Mouse (Mus musculus): Measurements from ENCODE around the gene Srcin1. TPM values are rescaled to one million over a fixed set of nuclear protein-coding genes. Genes with fewer than 3 reads are reported as not detected.

Gene Srcin1
- 5.7 and 7.0 TPM in 2 replicates for polyA plus RNA-seq (2015; fragmentation: Nextera tagmentation; extraction: Ambion mirVana)

DNA sequence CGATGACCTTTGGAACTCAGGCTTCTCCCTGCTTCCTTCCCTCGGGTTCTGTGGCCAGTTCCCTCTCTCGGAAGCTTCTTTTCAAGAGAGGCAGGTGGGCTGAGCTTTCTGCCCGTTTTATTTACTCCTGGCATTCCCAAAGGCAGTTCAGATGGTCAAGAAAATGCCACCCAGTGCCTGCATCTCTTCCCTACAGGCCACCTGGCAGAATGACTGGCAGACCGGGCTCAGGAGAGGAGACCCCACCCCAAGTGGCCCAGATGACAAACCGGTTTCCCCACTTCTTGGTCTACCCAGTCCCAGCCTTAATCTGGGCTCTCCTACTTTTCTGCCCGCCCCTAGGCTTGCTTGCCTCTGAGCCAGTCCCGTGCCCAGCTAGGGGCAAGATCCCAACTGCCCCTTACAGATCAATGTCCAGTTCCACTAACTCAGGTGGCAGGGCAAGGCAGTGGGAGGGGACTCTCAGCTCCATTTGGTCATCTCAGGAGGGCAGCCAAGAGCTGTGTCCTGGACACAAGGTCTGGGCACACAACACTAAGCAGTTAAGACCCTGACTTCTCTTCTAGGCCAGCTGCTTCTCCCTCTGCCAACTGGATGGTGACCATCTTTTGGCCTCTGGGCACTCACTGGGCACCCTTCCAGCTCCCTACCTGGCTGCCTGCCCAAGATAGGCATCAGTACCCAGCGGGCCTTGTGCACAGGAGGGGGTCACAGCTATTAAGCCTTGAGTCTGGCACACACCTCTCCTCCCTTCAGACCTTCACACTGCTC lies at the start of gene Srcin1:
TSS of gene Srcin1 (minus strand) at position 51 of the 771 bp plus-strand sequence.
- Histone ChIP-seq H3K27ac (replicated peaks) (peak within 1 kb of the TSS; percentile 97), H3K9ac (peak within 1 kb of the TSS; percentile 97), H3K27me3 (peaks cover 11% of the 10 kb centered on the region; the same call in 1 of the 2 replicates), H3K4me3 (peak within 1 kb of the TSS; percentile 76), H3K9me3 (no peaks in the 10 kb centered on the region), H3K36me3 (no peaks in the 10 kb centered on the region), H3K4me2 (peak within 1 kb of the TSS; percentile 86), H3K4me1 (replicated peaks) (peaks cover 68% of the 10 kb centered on the region)
- WGBS, result 31% methylated on average over 9 of the region's 9 CpGs
- ATAC-seq (ENCODE audit: low read depth), result no peak

- H3K27me3 ChIP-seq, result peaks cover 71% of the 10 kb centered on the region
- no peak for ATAC-seq (ENCODE audit: low read depth)
Observed at GRCm38 (mm10) chr11:97625551-97625950, 49.6 kb upstream of the Srcin1 start.

GRCm38 (mm10) chr11:97623166-97623565 lies 47.2 kb upstream of the Srcin1 start:
- Histone ChIP-seq H3K4me2 (no peak overlapping the region), H3K4me3 (no peak overlapping the region), H3K9ac (no peak overlapping the region), H3K27ac (replicated peaks) (no peak overlapping the region), H3K27me3 (peaks cover 58% of the 10 kb centered on the region), H3K36me3 (no peaks in the 10 kb centered on the region), H3K4me1 (replicated peaks) (peaks cover 15% of the 10 kb centered on the region), H3K9me3 (no peaks in the 10 kb centered on the region)
- ATAC-seq (ENCODE audit: low read depth), result no peak
- WGBS, result 62% methylated on average over 9 of the region's 9 CpGs

More at GRCm38 (mm10) chr11:97625551-97625950, 49.6 kb upstream of the Srcin1 start:
- WGBS, result 84% methylated on average over 5 of the region's 5 CpGs
- no peak overlapping the region for H3K4me2 ChIP-seq
- H3K27ac ChIP-seq (replicated peaks), result no peak overlapping the region
- H3K36me3 ChIP-seq, result no peaks in the 10 kb centered on the region
- H3K9ac ChIP-seq, result no peak overlapping the region
- H3K9me3 ChIP-seq, result no peaks in the 10 kb centered on the region
- no peak overlapping the region for H3K4me3 ChIP-seq
- peaks cover 27% of the 10 kb centered on the region for H3K4me1 ChIP-seq (replicated peaks)

DNA sequence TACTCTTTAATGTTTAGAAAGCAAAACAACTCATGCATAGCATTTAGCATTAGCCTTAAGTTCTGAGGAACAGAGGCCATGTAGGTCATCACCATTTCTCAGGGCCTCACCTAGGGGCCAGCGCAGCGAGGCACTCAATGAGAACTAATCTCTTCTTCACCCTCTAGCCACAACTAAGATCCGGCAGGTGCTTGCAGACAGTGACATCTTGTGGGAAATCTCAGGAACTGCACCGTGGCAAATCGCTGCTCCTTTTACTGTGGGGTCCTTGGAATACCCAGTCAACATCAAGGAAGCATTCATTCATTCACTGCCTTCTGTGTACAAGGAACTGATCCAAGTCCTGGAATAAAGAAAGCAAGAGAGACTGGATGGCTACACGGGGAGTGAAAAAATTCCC lies 46.5 kb upstream of the Srcin1 start:
- Histone ChIP-seq H3K4me1 (replicated peaks) (peaks cover 8% of the 10 kb centered on the region), H3K27ac (replicated peaks) (no peak overlapping the region), H3K9me3 (no peaks in the 10 kb centered on the region), H3K4me2 (no peak overlapping the region), H3K27me3 (peaks cover 58% of the 10 kb centered on the region), H3K4me3 (no peak overlapping the region), H3K9ac (no peak overlapping the region), H3K36me3 (no peaks in the 10 kb centered on the region)
- no peak for ATAC-seq (ENCODE audit: low read depth)
- WGBS, result 2% methylated on average over 6 of the region's 6 CpGs

GRCm38 (mm10) chr11:97619391-97619795 lies 43.4 kb upstream of the Srcin1 start:
- ATAC-seq (ENCODE audit: low read depth), result peak; percentile 72
- WGBS, result 44% methylated on average over 5 of the region's 5 CpGs
- Histone ChIP-seq H3K4me3 (no peak overlapping the region), H3K36me3 (no peaks in the 10 kb centered on the region), H3K27ac (replicated peaks) (no peak overlapping the region), H3K9ac (no peak overlapping the region), H3K9me3 (no peaks in the 10 kb centered on the region), H3K4me1 (replicated peaks) (no peaks in the 10 kb centered on the region), H3K27me3 (peaks cover 42% of the 10 kb centered on the region), H3K4me2 (no peak overlapping the region)

GRCm38 (mm10) chr11:97618368-97618767 lies 42.4 kb upstream of the Srcin1 start:
- H3K4me2 ChIP-seq, result no peak overlapping the region
- WGBS, result 60% methylated on average over 11 of the region's 11 CpGs
- no peak overlapping the region for H3K9ac ChIP-seq
- no peak overlapping the region for H3K27ac ChIP-seq (replicated peaks)
- ATAC-seq (ENCODE audit: low read depth), result no peak
- H3K4me3 ChIP-seq, result no peak overlapping the region
- peaks cover 32% of the 10 kb centered on the region for H3K27me3 ChIP-seq
- no peaks in the 10 kb centered on the region for H3K9me3 ChIP-seq
- no peaks in the 10 kb centered on the region for H3K4me1 ChIP-seq (replicated peaks)
- no peaks in the 10 kb centered on the region for H3K36me3 ChIP-seq

- H3K36me3 ChIP-seq, result no peaks in the 10 kb centered on the region
- H3K4me3 ChIP-seq, result no peak overlapping the region
- no peaks in the 10 kb centered on the region for H3K9me3 ChIP-seq
- H3K4me2 ChIP-seq, result no peak overlapping the region
- no peaks in the 10 kb centered on the region for H3K4me1 ChIP-seq (replicated peaks)
- no peak overlapping the region for H3K9ac ChIP-seq
- peaks cover 28% of the 10 kb centered on the region for H3K27me3 ChIP-seq
- H3K27ac ChIP-seq (replicated peaks), result no peak overlapping the region
- ATAC-seq (ENCODE audit: low read depth), result no peak
- WGBS, result 77% methylated on average over 4 of the region's 4 CpGs
Observed at GRCm38 (mm10) chr11:97615276-97615675, 39.3 kb upstream of the Srcin1 start.

- Histone ChIP-seq H3K9me3 (no peaks in the 10 kb centered on the region), H3K4me1 (replicated peaks) (no peaks in the 10 kb centered on the region), H3K9ac (no peak overlapping the region), H3K4me2 (no peak overlapping the region), H3K36me3 (no peaks in the 10 kb centered on the region), H3K4me3 (no peak overlapping the region), H3K27me3 (peaks cover 2% of the 10 kb centered on the region; the same call in 1 of the 2 replicates), H3K27ac (replicated peaks) (no peak overlapping the region)
- no peak for ATAC-seq (ENCODE audit: low read depth)
- WGBS, result 77% methylated on average over 8 of the region's 8 CpGs
Observed at GRCm38 (mm10) chr11:97611076-97611475, 35.1 kb upstream of the Srcin1 start.

GRCm38 (mm10) chr11:97609743-97610142 lies 33.8 kb upstream of the Srcin1 start:
- Histone ChIP-seq H3K27ac (replicated peaks) (no peak overlapping the region), H3K9ac (no peak overlapping the region), H3K4me1 (replicated peaks) (no peaks in the 10 kb centered on the region), H3K4me3 (no peak overlapping the region), H3K9me3 (no peaks in the 10 kb centered on the region), H3K36me3 (no peaks in the 10 kb centered on the region), H3K4me2 (no peak overlapping the region), H3K27me3 (no peaks in the 10 kb centered on the region)
- 89% methylated on average over 13 of the region's 13 CpGs for WGBS
- no peak for ATAC-seq (ENCODE audit: low read depth)

DNA sequence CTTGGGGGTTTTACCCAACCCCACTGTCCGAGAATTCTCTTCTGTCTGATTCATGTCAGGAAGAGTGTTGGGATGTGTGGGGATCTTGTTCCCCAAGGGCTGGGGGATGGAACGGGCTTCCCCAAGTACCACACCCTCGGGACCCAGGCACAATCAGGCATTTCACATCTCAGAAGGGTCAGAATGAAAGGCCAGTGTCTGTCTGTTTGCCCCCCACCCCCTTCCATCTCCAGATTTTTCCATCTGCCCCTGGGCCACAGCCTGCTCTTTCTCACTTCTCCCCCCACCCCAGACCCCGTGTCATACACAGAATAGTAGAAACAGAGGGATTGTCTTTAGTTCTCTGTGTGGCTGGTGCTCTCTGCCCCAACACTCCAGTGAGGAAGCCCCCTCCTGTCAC lies 32.9 kb upstream of the Srcin1 start:
- H3K27ac ChIP-seq (replicated peaks), result no peak overlapping the region
- H3K27me3 ChIP-seq, result no peaks in the 10 kb centered on the region
- H3K9me3 ChIP-seq, result no peaks in the 10 kb centered on the region
- H3K4me2 ChIP-seq, result no peak overlapping the region
- no peak overlapping the region for H3K4me3 ChIP-seq
- ATAC-seq (ENCODE audit: low read depth), result no peak
- no peaks in the 10 kb centered on the region for H3K4me1 ChIP-seq (replicated peaks)
- H3K9ac ChIP-seq, result no peak overlapping the region
- WGBS, result 66% methylated on average over 4 of the region's 4 CpGs
- no peaks in the 10 kb centered on the region for H3K36me3 ChIP-seq

GRCm38 (mm10) chr11:97607056-97607725 lies 31.2 kb upstream of the Srcin1 start:
- H3K4me3 ChIP-seq, result no peak overlapping the region
- 99% methylated on average over 8 of the region's 8 CpGs for WGBS
- ATAC-seq (ENCODE audit: low read depth), result no peak
- no peaks in the 10 kb centered on the region for H3K36me3 ChIP-seq
- H3K9ac ChIP-seq, result no peak overlapping the region
- no peak overlapping the region for H3K27ac ChIP-seq (replicated peaks)
- H3K9me3 ChIP-seq, result no peaks in the 10 kb centered on the region
- no peak overlapping the region for H3K4me2 ChIP-seq
- H3K4me1 ChIP-seq (replicated peaks), result no peaks in the 10 kb centered on the region
- H3K27me3 ChIP-seq, result no peaks in the 10 kb centered on the region

DNA sequence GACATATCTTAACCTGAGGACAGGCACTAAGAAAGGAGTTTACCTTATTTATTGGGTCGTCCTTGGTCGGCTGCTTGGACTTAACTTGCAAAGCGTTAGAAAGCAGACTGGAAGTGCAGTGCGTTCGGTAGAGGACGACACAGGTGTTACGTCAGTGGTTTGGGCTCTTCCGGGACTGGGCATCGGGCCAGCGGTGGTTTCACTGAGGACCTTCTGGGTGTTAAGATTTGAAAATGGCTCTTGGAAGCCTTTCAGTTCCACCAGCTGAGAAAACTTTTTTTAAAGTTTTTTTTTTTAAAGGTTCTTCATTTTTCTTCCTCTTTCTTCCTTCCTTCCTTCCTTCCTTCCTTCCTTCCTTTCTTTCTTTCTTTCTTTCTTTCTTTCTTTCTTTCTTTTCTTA lies 27.9 kb upstream of the Srcin1 start:
- H3K4me1 ChIP-seq (replicated peaks), result no peaks in the 10 kb centered on the region
- ATAC-seq (ENCODE audit: low read depth), result no peak
- no peaks in the 10 kb centered on the region for H3K36me3 ChIP-seq
- no peaks in the 10 kb centered on the region for H3K27me3 ChIP-seq
- no peak overlapping the region for H3K27ac ChIP-seq (replicated peaks)
- no peak overlapping the region for H3K4me2 ChIP-seq
- H3K9me3 ChIP-seq, result no peaks in the 10 kb centered on the region
- H3K9ac ChIP-seq, result no peak overlapping the region
- 79% methylated on average over 10 of the region's 10 CpGs for whole genome bisulfite sequencing
- H3K4me3 ChIP-seq, result no peak overlapping the region
